8 mouse cellular contexts compared by ENCODE assay signal in the genomic region with DNA sequence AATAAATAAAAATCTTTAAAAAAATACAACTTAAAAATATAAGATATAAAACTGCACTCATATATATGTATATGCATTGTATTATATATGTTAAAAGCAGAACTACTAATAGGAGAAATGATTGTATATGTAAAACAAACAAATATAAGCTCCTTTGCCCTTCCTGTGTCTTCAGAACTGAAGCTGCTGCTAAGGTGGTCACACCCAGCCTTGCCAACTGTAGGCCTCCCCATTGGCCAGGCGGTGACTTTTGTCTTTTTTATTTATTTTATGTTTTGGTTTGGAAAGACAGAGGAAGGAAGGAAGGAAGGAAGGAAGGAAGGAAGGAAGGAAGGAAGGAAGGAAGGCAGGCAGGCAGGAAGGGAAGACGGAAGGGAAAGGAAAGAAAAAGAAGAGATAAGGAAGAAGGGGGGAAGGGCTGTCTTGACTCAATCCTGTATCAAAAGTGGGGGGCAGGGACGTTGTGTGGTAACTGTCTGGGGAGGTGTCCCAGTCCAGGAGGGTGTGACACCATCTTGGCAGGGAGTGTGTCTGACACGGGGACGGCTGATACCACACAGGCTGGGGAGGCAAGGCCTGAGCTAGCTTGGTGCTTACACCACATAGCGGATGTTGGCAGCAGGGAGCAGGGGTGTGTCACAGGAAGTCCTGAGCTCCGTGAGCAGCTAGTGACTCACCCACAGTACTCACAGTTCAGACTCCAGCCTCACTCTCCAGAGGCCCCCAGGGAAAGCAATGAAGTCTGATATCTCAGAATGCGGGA. TPM values are rescaled to one million over a fixed set of nuclear protein-coding genes. Genes with fewer than 3 reads are reported as not detected.
A peak's percentile ranks its signal among the peaks of the same experiment; 100 is the strongest.
DNase-seq lines count a peak whose midpoint lies in the region; ATAC-seq and TF ChIP-seq lines count a peak whose summit lies in the region.

No protein-coding gene starts in this region.

- no peaks in the 10 kb centered on the region for H3K36me3 ChIP-seq in G1E (replicated peaks)
- no peaks in the 10 kb centered on the region for H3K36me3 ChIP-seq in megakaryocyte, embryonic 14.5 days (replicated peaks; ENCODE audit: low read length)
- H3K36me3 ChIP-seq in forebrain, embryonic 11.5 days (ENCODE audit: control insufficient read depth, insufficient read depth, low read length) = no peaks in the 10 kb centered on the region

- H3K9me3 ChIP-seq in G1E (replicated peaks) = peaks cover 2% of the 10 kb centered on the region; the same call in 1 of the 2 replicates
- H3K9me3 ChIP-seq in megakaryocyte, embryonic 14.5 days = no peaks in the 10 kb centered on the region
- H3K9me3 ChIP-seq in forebrain, embryonic 11.5 days (ENCODE audit: control insufficient read depth, low read length) = no peaks in the 10 kb centered on the region

- no peak overlapping the region for H3K27ac ChIP-seq in forebrain, embryonic 11.5 days (ENCODE audit: low read depth, low read length)

- WGBS in forebrain, embryonic 11.5 days = 68% methylated on average over 8 of the region's 8 CpGs

- no peak overlapping the region for H3K9ac ChIP-seq in forebrain, embryonic 11.5 days (ENCODE audit: low read length)

- H3K4me3 ChIP-seq in G1E (ENCODE audit: low read depth, low read length) = peak overlapping the region; percentile 63; the same call in 1 of the 2 replicates
- H3K4me3 ChIP-seq in megakaryocyte, embryonic 14.5 days (replicated peaks) = peak overlapping the region; percentile 89
- no peak overlapping the region for H3K4me3 ChIP-seq in forebrain, embryonic 11.5 days (ENCODE audit: low read depth, low read length)

- no peak overlapping the region for H3K4me2 ChIP-seq in forebrain, embryonic 11.5 days (ENCODE audit: low read depth, low read length, severe bottlenecking)

- DNase-seq in G1E (ENCODE audit: low spot score) = peak; percentile 89
- DNase-seq in adrenal gland, postnatal 36 days = peak; percentile 89
- DNase-seq in heart, adult 8-10 months (ENCODE audit: low spot score) = peak; percentile 92
- DNase-seq in kidney, postnatal 10 days = peak; percentile 72
- DNase-seq in thymus, postnatal 4 days = peak; percentile 81
- DNase-seq in left cerebral cortex, adult 9 months (ENCODE audit: low spot score in 2 of 2) = no peak
- no peak for DNase-seq in forebrain, embryonic 11.5 days (ENCODE audit: low spot score)

- ATAC-seq in G1E (ENCODE audit: extremely low read depth, insufficient number of reproducible peaks, low FRiP score, poor library complexity, severe bottlenecking) = peak; percentile 99
- no peak for ATAC-seq in forebrain, embryonic 11.5 days (replicated peaks; ENCODE audit: low FRiP score)

- no peaks in the 10 kb centered on the region for H3K27me3 ChIP-seq in G1E (ENCODE audit: insufficient read depth, low read length)
- no peaks in the 10 kb centered on the region for H3K27me3 ChIP-seq in megakaryocyte, embryonic 14.5 days (replicated peaks)
- H3K27me3 ChIP-seq in forebrain, embryonic 11.5 days (ENCODE audit: control insufficient read depth, insufficient read depth, low read length) = no peaks in the 10 kb centered on the region

- no peak for TF ChIP-seq CTCF in G1E (IDR thresholded peaks at IDR 0.05; ENCODE audit: low read depth, low read length)

- peaks cover 62% of the 10 kb centered on the region for H3K4me1 ChIP-seq in G1E (ENCODE audit: insufficient read depth, low read depth, low read length)
- peaks cover 69% of the 10 kb centered on the region for H3K4me1 ChIP-seq in megakaryocyte, embryonic 14.5 days
- no peaks in the 10 kb centered on the region for H3K4me1 ChIP-seq in forebrain, embryonic 11.5 days (replicated peaks; ENCODE audit: control insufficient read depth, insufficient read depth, low read length)

RNA-seq across cellular contexts. Expression of a gene that starts 13.9 kb away (rescaled TPM):
- total RNA-seq in G1E (2014; fragmentation: Nextera tagmentation) (5,110 and 5,465 TPM in 2 replicates), G1E (2017) (4,783 and 4,919 TPM in 2 replicates)
- polyA plus RNA-seq in G1E (2012) = 1,879 and 3,214 TPM in 2 replicates
- total RNA-seq in adrenal gland, postnatal 36 days (2021) = 1,000 to 10,000 TPM; 3,336 to 3,351 TPM
- 100 to 1,000 TPM; 461 to 845 (median 654) TPM for total RNA-seq in heart, adult 8-10 months (2022)
- 9,487 and 13,262 TPM in 2 replicates for polyA plus RNA-seq in megakaryocyte, embryonic 14.5 days (2012; ENCODE audit: insufficient read depth, low replicate concordance)
- 13,526 and 13,808 TPM in 2 replicates for polyA plus RNA-seq in forebrain, embryonic 11.5 days (2014; fragmentation: Nextera tagmentation; extraction: Ambion mirVana)

RNA-seq across cellular contexts. Expression of a gene that starts 25.3 kb away (rescaled TPM):
- total RNA-seq in G1E (2014; fragmentation: Nextera tagmentation) = 10.8 and 16.2 TPM in 2 replicates
- 4.6 and 5.5 TPM in 2 replicates for total RNA-seq in G1E (2017)
- 14.8 and 21.3 TPM in 2 replicates for polyA plus RNA-seq in G1E (2012)
- 10 to 100 TPM; 10.8 to 13.9 TPM for total RNA-seq in adrenal gland, postnatal 36 days (2021)
- total RNA-seq in heart, adult 8-10 months (2022) = 1 to 10 TPM; 3.7 to 5.2 (median 4.7) TPM
- 4.7 and 4.9 TPM in 2 replicates for polyA plus RNA-seq in megakaryocyte, embryonic 14.5 days (2012; ENCODE audit: insufficient read depth, low replicate concordance)
- polyA plus RNA-seq in forebrain, embryonic 11.5 days (2014; fragmentation: Nextera tagmentation; extraction: Ambion mirVana) = 15.4 and 16.0 TPM in 2 replicates

RNA-seq across cellular contexts. Expression of a gene that starts 39.7 kb away (rescaled TPM):
- total RNA-seq in G1E (2014; fragmentation: Nextera tagmentation) (not detected in 2 replicates), G1E (2017) (0.99 TPM in 1 of 2 replicates, not detected in the other)
- 0.06 TPM in 1 of 2 replicates, not detected in the other for polyA plus RNA-seq in G1E (2012)
- total RNA-seq in adrenal gland, postnatal 36 days (2021) = 10 to 100 TPM; 33.6 to 42.0 TPM
- 10 to 100 TPM in 3 of 4 experiments, 1 to 10 TPM in 1; 9.9 to 28.6 (median 23.6) TPM for total RNA-seq in heart, adult 8-10 months (2022)
- 1.3 and 3.6 TPM in 2 replicates for polyA plus RNA-seq in megakaryocyte, embryonic 14.5 days (2012; ENCODE audit: insufficient read depth, low replicate concordance)
- 680 and 728 TPM in 2 replicates for polyA plus RNA-seq in forebrain, embryonic 11.5 days (2014; fragmentation: Nextera tagmentation; extraction: Ambion mirVana)

Comparison
In these comparisons a context has a peak if more than half of its experiments do, and no peak if none do; other contexts are left out.
1. DNase-seq: peak in G1E (single experiment), adrenal gland, postnatal 36 days (2 of 2), heart, adult 8-10 months (single experiment), kidney, postnatal 10 days (single experiment) and thymus, postnatal 4 days (single experiment); none in left cerebral cortex, adult 9 months (0 of 2) and forebrain, embryonic 11.5 days (single experiment).
2. RNA of a gene that starts 39.7 kb away (total RNA-seq): 33.6 to 42.0 TPM in adrenal gland, postnatal 36 days and 9.9 to 28.6 TPM in heart, adult 8-10 months; 0.99 TPM in G1E; every median in the first group is over 4 times any median in the second.